Mouse (Mus musculus): ENCODE data around the gene Ppp1r12c. TPM values are rescaled to one million over a fixed set of nuclear protein-coding genes. Genes with fewer than 3 reads are reported as not detected.

The Ppp1r12c gene
- total and polyA plus RNA-seq, 3 experiments, result 55.8 to 103 (median 71.0) TPM

DNA sequence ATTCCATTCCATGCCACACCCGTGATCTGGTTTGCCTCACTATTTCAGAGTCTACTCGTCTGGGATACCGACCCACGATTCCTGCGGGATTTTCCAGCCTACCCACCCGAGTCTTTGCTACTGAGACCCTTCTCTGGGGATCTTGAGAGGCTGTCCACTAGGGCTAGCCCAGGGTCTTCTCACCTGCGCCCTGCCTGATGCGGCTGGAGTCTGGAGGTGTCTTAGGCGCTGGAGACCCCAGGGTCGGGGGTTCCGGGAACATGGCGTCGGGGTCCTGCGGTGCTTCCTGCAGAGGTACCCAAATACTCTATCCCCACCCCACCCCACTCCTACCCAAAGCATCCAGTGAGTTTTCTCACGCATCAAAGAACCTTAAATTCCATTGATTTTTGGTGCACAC lies 44.6 kb upstream of the Ppp1r12c start:
- Histone ChIP-seq H3K9ac (ENCODE audit: insufficient read depth, low read depth) (no peak overlapping the region), H3K36me3 (replicated peaks in 1 of 2; ENCODE audit: control insufficient read depth in 1 of 2, insufficient read depth in 1 of 2, low read length in 1 of 2) (no peaks in the 10 kb centered on the region), H3K79me2 (replicated peaks; ENCODE audit: control insufficient read depth, extremely low read depth, insufficient read depth, poor library complexity, severe bottlenecking) (no peaks in the 10 kb centered on the region), H3K27me3 (replicated peaks) (peaks cover 43% of the 10 kb centered on the region), H3K4me2 (ENCODE audit: insufficient read depth, low read depth, poor library complexity, severe bottlenecking) (no peak overlapping the region), H3K27ac (ENCODE audit: insufficient read depth, low read depth) (no peak overlapping the region), H3K4me3 (replicated peaks in 1 of 3; ENCODE audit: low read depth in 2 of 3, low read length in 2 of 3, poor library complexity in 1 of 3) (no peak overlapping the region), H3K9me3 (replicated peaks; ENCODE audit: low read length) (no peaks in the 10 kb centered on the region), H3K4me1 (ENCODE audit: control insufficient read depth in 1 of 2, insufficient read depth in 2 of 2) (peaks cover 4 to 5% of the 10 kb centered on the region in 2 experiments; a peak in 3 of 4 replicates)
- DNase-seq (ENCODE audit: extremely low read depth), result no peak
- dilution Hi-C loops (cut with MboI; ENCODE audit: extremely low pct_ligation_motif_present, extremely low pct_unique_long_range_greater_than_20kb, low sequenced_read_pairs) (no loop called here), in situ Hi-C loops (cut with MboI; ENCODE audit: low pct_ligation_motif_present, low pct_unique_long_range_greater_than_20kb, low sequenced_read_pairs) (no loop called here)
- no peak for TF ChIP-seq GABPA (IDR thresholded peaks at IDR 0.05; ENCODE audit: insufficient replicate concordance, low read depth, low read length)
- TF ChIP-seq MEF2A (IDR thresholded peaks at IDR 0.05; ENCODE audit: borderline replicate concordance, low read depth, low read length), result no peak
- no peak for TF ChIP-seq USF2 (conservative IDR thresholded peaks at IDR 0.05; ENCODE audit: low read depth, low read length)
- no peak for TF ChIP-seq CHD1 (IDR thresholded peaks at IDR 0.05; ENCODE audit: low read depth, low read length)
- TF ChIP-seq MAFK (IDR thresholded peaks at IDR 0.05; ENCODE audit: insufficient replicate concordance, low read length), result no peak
- TF ChIP-seq MYC (IDR thresholded peaks at IDR 0.05; ENCODE audit: low read depth, low read length), result no peak
- no peak for TF ChIP-seq CTCF (conservative IDR thresholded peaks at IDR 0.05 in 1 of 2, IDR thresholded peaks at IDR 0.05 in 1 of 2; ENCODE audit: low read depth in 2 of 2, low read length in 2 of 2)
- no peak for TF ChIP-seq BHLHE40 (IDR thresholded peaks at IDR 0.05; ENCODE audit: low read depth, low read length)
- no peak for TF ChIP-seq EP300 (IDR thresholded peaks at IDR 0.05; ENCODE audit: low read length)
- no peak for TF ChIP-seq ZC3H11A (IDR thresholded peaks at IDR 0.05; ENCODE audit: low read depth, low read length)
- TF ChIP-seq UBTF (IDR thresholded peaks at IDR 0.05; ENCODE audit: low read depth, low read length), result no peak
- TF ChIP-seq E2F4 (IDR thresholded peaks at IDR 0.05; ENCODE audit: insufficient replicate concordance, low read depth, low read length), result no peak
- TF ChIP-seq ETS1 (conservative IDR thresholded peaks at IDR 0.05; ENCODE audit: low read depth, low read length), result no peak
- TF ChIP-seq TCF12 (IDR thresholded peaks at IDR 0.05; ENCODE audit: low read depth, low read length), result no peak
- no peak for TF ChIP-seq POLR2A (IDR thresholded peaks at IDR 0.05; ENCODE audit: low read depth, low read length)
- TF ChIP-seq POLR2AphosphoS2 (IDR thresholded peaks at IDR 0.05; ENCODE audit: low read depth, low read length), result no peak
- no peak for TF ChIP-seq ZKSCAN1 (IDR thresholded peaks at IDR 0.05; ENCODE audit: borderline replicate concordance, low read depth, low read length)

DNA sequence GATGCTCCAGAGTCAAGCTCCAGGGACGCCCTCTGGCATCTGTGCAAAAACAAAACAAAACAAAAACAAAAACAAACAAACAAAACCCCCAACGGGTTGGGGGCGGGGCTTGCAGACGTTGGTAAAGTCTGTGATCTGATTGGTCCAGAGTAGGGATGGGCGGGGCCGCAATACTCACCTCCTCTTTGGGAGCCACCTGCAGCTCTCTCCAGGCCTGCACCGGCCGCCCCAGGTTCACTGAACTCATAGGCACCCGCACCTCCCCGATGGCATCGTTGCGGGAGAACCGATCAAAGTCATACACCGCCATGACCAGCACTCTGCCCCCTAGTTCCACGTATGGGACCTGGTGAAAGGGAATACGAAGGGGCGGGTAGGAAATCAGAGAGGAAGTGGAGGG lies 40.5 kb upstream of the Ppp1r12c start:
- Histone ChIP-seq H3K9ac (ENCODE audit: insufficient read depth, low read depth) (no peak overlapping the region), H3K27me3 (replicated peaks) (peaks cover 54% of the 10 kb centered on the region), H3K36me3 (replicated peaks in 1 of 2; ENCODE audit: control insufficient read depth in 1 of 2, insufficient read depth in 1 of 2, low read length in 1 of 2) (no peaks in the 10 kb centered on the region), H3K27ac (ENCODE audit: insufficient read depth, low read depth) (no peak overlapping the region), H3K4me2 (ENCODE audit: insufficient read depth, low read depth, poor library complexity, severe bottlenecking) (no peak overlapping the region), H3K9me3 (replicated peaks; ENCODE audit: low read length) (peaks cover 4% of the 10 kb centered on the region), H3K79me2 (replicated peaks; ENCODE audit: control insufficient read depth, extremely low read depth, insufficient read depth, poor library complexity, severe bottlenecking) (no peaks in the 10 kb centered on the region), H3K4me1 (ENCODE audit: control insufficient read depth in 1 of 2, insufficient read depth in 2 of 2) (peaks cover under 1% of the 10 kb centered on the region in 2 experiments; a peak in 2 of 4 replicates), H3K4me3 (replicated peaks in 1 of 3; ENCODE audit: low read depth in 2 of 3, low read length in 2 of 3, poor library complexity in 1 of 3) (no peak overlapping the region)
- no peak for TF ChIP-seq CHD1 (IDR thresholded peaks at IDR 0.05; ENCODE audit: low read depth, low read length)
- no peak for TF ChIP-seq BHLHE40 (IDR thresholded peaks at IDR 0.05; ENCODE audit: low read depth, low read length)
- no peak for TF ChIP-seq CHD2 (IDR thresholded peaks at IDR 0.05; ENCODE audit: low read length)
- no peak for TF ChIP-seq MEF2A (IDR thresholded peaks at IDR 0.05; ENCODE audit: borderline replicate concordance, low read depth, low read length)
- TF ChIP-seq MAZ (IDR thresholded peaks at IDR 0.05; ENCODE audit: low read depth, low read length), result no peak
- TF ChIP-seq POLR2A (IDR thresholded peaks at IDR 0.05; ENCODE audit: low read depth, low read length), result no peak
- no peak for TF ChIP-seq IRF4 (IDR thresholded peaks at IDR 0.05; ENCODE audit: low read depth, low read length)
- TF ChIP-seq NRF1 (IDR thresholded peaks at IDR 0.05; ENCODE audit: low read depth, low read length), result no peak
- no peak for TF ChIP-seq RCOR1 (conservative IDR thresholded peaks at IDR 0.05; ENCODE audit: low read depth, low read length)
- no peak for TF ChIP-seq JUND (conservative IDR thresholded peaks at IDR 0.05; ENCODE audit: low read depth, low read length)
- TF ChIP-seq EP300 (IDR thresholded peaks at IDR 0.05; ENCODE audit: low read length), result no peak
- TF ChIP-seq NELFE (IDR thresholded peaks at IDR 0.05; ENCODE audit: low read depth, low read length), result no peak
- no peak for TF ChIP-seq SIN3A (IDR thresholded peaks at IDR 0.05; ENCODE audit: low read length)
- TF ChIP-seq KAT2A (IDR thresholded peaks at IDR 0.05; ENCODE audit: insufficient replicate concordance, low read length), result no peak
- dilution Hi-C loops (cut with MboI; ENCODE audit: extremely low pct_ligation_motif_present, extremely low pct_unique_long_range_greater_than_20kb, low sequenced_read_pairs) (no loop called here), in situ Hi-C loops (cut with MboI; ENCODE audit: low pct_ligation_motif_present, low pct_unique_long_range_greater_than_20kb, low sequenced_read_pairs) (no loop called here)
- no peak for DNase-seq (ENCODE audit: extremely low read depth)
